Mouse (Mus musculus) heart, adult 18-20 months (tissue): ENCODE results near the gene Wnt3a. TPM values are rescaled to one million over a fixed set of nuclear protein-coding genes. Genes with fewer than 3 reads are reported as not detected.
"Not testable (repeated sequence)": the region's sequence is repeated elsewhere in the genome, so short reads cannot be mapped to it uniquely, and the experiment has no call there.

Experiments
- DNase-seq, 2 experiments: peaks; one replicate each; pipeline ENCODE4 v3.0.0; 2021 to 2022; ENCODE audit warnings: mixed read lengths in 1 of 2
- total RNA-seq, 2 experiments: library from RNA; stranded (reverse); gene quantifications; 2 replicates each; pipeline ENCODE4 v1.2.3; 2021

Gene Wnt3a
- total RNA-seq, 2 experiments from 2014 or later: not detected

DNA sequence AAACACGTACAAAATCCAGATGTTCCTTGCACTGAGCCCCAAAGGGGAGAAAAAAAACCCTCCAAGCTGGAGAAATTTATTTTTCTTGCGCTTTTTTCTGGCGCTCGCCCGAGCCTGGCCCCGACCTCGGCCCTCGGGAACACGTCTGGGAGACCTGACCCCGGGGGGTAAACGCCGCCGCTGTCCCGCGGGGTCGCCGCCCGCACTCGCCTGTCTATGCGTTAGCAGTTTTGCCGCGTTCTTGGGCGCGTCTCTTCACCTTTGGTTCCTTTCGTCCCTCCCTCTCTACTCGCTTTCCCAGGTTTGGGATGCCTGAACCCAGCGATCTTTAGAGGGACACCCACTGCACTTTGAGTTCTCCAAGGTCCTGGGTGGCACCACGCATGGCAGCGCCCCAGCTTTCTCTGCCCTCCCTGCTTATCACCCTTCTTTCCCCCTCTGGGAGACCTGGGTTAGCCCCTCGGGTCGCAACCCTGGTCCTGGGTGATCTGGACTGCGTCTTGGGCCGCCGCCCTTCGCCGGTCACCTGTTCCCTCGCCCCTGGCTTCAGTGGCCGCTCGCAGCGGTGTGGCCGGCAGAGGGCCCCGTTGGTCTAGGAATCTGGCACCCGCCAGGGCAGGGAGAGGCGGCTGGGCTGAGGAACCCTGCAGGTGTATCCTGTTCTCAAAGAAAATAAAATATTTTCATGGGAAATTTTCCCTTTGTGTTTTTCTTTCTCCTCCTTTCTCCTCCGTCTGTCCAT is 17.0 kb upstream of the Wnt3a start:
- peak; percentile 86 to 91 for DNase-seq

DNA sequence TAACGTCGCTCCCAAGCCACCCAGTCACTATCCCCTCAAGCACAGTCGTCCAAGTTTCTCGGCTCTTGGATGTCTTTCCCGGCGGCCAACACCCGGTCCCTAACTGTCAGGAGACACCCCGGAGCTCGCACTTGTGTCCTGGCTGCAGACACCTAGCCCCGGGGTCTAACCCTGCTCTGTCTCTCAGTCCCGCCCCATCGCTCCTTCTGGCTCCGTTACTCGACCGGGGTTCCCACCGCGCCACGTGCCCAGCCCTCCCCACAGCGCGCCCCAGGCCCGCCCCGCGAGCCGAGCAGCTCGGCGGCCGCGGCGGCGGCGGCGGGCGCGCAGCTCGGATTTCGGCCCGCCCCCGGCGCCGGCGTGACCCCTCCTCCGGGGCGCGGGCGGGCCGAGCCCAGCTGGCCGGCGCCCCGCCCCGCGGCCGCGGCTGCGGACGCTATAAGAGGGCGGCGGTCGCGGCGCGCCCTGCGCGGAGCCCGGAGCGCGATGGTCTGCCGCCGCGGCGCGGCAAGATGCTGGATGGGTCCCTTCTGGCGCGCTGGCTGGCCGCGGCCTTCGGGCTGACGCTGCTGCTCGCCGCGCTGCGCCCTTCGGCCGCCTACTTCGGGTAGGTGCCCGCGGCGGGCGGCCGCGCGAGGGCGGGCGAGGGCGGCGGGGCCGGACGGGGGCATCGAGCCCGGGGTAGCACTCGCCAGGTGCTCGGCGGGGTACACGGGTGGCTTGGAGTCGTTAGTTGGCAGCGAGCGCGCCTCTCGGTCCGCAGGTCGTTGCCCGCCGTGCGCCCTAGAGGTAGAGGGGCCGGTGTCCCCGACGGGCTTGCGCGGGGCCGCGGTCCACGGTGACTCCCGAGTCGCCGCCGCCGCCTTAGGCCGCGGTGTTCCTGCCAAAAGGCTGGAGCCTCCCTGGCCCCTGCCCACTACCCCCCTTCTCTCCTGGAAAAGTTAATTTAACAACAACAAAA is 16.2 kb upstream of the Wnt3a start, which contains the start of gene Wnt9a:
Gene Wnt9a (plus strand): TSS at position 468 of the 961 bp plus-strand sequence.
- peak; percentile 78 to 79 for DNase-seq

DNA sequence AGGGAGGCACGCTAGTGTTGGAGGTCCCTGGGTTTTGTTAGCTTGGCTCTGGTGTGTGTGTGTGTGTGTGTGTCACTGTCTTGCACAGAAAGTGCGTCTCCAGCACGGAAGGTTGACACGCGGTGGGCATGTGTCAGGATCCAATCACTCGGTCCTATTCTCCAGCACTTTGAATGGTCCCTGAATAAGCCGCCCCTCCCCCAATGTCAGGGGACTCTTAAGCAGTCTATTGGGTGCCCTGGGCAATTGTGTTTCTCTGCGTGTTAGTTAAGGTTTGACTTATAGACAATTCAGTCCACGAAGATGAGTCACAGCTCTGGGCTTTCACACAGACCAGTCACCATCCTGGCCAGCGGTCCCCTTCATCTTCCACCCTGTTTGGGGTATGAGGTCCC is 15.3 kb upstream of the Wnt3a start:
- peak in 1 of 2 experiments; percentile 38 for DNase-seq

DNA sequence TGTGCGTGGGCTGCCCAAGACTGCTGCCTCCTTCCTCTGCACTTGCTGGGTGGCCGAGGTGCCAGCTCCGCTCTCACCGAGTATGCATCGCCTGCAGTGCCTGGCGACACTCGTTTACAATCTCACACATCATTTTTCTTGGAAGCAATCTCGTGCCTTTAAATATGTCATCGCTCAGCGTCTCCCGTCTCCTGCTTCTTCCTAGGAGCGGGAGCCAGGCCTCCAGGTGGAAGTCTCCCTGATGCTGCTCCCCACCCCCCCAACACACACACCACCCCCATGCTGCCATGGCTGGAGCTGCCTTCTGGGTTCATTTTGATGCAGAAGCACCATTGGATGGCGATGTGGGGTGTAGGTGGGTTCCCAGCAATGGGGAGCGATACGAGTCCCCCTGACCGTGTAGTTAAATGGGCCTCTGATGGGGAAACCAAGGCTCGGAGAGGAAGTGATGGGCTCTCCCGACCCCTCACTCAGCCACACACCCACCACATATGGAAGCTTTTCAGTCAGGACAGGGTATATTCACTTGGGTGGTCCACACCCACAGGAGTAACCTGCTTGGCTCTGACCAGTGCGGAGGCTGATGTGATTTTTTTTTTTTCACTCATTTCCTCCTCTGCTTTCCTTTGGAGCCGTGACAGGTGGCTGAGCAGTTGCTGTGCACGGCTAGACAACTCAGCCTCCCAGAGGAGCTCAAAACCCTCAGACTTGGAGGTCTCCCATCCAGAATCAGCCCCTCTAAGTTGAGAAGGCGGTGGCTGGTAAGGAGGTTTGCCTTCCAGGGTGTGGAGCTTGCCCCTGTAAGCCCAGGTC is 14.7 kb upstream of the Wnt3a start:
- DNase-seq: no peak

DNA sequence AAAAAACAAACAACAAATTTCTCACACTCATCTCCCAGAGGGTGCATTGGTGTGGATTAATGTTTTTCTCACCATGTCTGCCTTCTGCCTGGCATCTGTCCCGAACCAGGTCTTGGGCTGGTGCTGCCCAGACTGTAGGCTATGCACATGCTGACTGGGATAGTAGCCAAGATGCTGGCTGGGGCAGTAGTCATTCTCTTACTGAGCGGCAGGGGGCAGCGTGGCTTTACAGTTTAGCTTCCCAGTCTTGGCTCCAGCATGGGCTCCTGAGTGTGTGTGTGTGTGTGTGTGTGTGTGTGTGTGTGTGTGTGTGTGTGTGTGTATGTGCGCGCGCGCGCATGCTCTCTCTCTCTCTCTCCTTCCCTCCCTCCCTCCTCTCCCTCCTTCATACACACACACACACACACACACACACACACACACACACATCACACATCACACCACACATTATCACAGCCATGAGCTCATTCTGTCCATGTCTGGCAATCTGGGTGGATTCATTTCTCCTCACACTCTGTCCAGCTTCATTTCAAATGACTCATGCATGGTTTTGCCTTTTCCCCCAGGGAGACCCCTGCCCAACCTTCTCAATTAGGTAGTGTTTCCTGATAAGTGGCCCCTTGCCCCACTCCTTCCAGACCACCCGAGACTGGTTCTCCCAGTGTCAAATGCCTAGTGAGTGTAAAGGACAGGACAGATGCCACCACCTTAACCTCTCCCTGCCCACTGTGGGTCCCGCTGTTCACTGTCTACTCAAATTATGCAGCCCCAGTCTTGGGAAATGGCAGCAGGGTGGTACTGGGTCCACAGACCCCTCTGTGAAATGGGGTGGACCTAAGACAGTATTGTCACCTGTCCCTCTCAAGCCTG is 12.4 kb upstream of the Wnt3a start:
- DNase-seq: peak; percentile 85 to 90

DNA sequence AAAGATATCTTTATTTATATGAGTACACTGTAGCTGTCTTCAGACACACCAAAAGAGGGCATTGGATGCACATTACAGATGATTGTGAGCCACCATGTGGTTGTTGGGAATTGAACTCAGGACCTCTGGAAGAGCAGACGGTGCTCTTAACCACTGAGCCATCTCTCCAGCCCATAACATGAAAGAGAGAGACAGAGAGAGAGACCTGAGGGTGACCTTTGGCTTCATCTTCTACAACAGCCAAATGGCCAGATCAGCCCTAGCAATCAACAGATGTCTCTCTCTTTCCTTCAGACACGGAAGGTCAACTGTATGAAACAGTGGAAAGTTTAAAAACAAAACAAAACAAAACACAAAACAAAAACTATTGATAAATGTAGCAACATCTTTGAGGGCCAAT is 10.5 kb upstream of the Wnt3a start:
- DNase-seq: not testable (repeated sequence)

DNA sequence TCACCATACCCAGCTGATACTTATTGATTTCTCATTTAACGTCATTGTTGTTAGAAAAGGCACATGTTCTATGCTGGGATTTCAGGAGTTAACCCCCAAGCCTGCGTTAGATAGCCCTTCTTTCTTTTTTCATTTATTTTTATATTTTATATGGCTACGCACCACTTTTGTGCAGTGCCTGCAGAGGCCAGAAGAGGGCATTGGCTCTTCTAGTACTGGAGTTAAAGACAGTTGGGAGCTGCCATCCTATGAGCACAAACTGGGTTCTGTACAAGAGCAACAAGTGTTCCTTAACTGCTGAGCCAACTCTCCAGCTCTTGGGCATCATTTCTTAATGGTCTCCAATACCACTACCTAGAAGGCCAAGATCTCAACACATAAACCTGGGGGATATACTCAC is 9.6 kb upstream of the Wnt3a start:
- DNase-seq: peak in 1 of 2 experiments; percentile 54

DNA sequence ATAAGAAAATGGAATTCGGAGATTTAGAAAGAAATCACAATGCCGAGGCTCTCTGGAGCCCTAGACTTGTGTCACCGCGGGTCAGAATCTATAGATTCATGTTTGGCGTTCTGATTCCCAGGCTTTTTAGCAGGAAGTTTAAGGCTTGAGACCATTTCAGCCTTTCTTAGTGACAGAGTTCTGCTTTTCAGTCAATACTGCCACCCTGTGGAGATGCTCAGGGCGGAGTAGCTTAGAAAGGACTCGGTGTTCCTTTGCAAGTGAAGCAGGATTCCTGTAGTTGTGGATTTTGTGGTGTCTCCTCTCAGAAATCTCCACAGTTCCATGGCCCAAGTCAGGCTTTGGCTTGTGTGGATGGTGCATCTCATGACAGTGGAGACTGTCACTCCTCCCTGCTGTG is 7.4 kb upstream of the Wnt3a start:
- peak in 1 of 2 experiments; percentile 59 for DNase-seq

DNA sequence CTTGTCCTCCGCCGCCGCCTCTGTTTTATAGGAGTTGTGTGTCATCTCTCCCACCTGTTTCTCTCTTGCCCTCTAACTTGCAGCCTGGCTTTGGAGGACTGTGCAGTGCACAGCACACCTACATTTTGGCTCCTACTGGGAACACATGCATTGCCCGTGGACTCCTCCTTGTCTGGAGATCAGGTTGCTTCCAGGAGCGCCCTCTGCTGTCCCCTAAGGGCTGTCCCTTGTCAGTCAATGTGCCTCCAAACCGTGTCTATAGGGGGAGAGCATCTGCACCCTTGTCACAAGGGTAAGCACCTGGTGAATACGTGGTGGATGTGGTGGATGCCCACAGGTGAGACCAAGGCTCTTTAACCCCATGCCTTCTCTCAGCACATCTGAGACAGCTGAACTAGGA is 3.1 kb upstream of the Wnt3a start:
- DNase-seq: peak; percentile 48 to 71

DNA sequence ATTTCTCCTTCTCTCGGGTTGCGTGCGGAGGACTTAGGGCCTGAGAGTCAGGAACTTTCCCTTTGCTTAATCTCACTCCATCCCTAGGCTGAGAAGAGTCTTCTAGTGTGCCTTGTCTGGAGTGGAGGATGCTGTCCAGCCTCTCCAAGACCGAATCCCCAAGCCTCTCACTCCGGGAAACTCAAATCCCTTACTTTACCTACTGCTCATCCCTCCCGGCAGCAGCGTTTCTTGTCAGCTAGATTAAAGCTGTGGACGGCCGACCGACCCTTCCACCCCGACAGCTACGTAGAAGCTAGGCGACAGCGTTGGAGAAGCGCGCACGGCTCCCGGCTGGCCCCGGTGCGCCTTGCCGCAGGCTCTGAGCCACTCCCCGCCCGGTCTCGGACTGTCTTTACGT is 846 bp downstream of the Wnt3a start:
- DNase-seq: no peak

DNA sequence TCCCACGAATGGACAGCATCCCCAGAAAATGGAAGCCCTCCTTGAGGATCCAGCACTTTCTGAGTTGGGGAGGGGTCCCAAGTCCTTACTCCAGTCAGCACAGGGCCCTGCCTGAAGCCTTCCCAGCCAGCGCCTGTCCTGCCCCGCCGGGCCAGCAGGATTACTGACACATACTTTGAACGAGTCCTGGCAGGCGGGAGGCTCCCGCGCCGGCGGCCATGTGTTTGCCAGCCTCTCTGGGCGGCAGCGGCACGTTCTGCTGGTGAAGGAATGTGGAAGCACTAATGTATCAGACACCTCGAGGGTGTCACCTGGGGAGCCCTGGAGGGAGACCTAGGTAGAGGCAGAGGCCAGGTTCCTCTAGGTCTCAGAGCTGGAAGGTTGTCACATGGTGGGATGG is 6.4 kb downstream of the Wnt3a start:
- no peak for DNase-seq

DNA sequence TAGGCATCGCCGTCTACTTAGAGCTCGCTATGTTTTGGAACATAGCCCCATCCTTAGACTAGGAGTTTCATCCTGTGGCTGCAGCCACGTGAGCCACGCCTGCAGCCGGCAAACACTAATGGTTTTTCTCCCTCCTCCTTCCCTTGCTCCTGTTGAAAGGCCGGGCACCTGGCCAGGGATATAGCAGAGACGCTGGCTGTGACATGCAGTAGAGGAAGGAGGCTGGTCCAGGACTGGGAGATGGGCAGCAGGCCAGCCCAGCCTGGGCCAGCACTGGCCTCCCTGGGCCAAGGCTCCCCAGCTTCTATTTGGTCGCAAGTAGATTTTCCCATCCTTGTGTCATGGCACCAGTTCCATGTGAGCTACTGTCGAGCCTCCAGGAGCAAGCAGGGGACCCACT is 7.6 kb downstream of the Wnt3a start:
- DNase-seq: peak; percentile 77 to 79

DNA sequence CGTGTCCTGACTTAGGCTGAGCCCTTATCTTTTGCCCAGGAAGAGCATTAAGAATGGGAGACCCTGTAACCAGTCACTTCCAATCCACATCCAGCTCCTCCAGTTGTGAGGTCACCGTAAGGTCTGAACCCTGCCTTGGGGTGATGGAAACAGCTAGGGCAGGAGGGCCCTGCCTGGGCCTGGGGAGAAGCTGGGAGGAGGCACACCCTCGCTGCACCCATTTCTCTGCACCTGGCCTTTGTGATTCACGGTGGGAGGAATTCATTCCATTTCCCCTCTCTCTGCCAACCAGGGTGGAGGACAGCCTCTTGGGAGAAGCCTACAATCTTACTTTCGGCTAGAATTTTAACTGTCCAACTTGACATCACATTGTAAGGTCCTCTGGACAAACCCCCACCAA is 8.4 kb downstream of the Wnt3a start:
- DNase-seq: no peak

DNA sequence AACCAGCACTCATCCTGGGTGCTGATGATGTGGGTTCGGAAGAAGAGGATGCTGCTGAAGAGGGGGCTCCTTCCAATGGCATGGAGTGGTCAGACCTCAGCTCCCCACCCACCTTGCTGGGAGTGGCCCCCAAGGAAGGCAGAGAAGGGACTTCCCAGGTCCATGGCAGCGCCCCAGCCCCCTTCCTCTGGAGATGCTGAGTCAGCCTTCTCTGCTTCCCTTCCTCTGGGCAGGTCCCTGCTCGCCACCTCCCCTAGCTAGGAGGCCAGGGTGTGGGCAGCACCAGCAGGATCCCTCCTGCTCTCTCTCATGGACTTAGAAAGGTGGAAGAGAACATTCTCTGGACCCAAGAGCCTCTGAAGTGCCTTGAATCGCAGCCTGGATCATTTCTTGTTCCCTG is 12.5 kb downstream of the Wnt3a start:
- DNase-seq: no peak

DNA sequence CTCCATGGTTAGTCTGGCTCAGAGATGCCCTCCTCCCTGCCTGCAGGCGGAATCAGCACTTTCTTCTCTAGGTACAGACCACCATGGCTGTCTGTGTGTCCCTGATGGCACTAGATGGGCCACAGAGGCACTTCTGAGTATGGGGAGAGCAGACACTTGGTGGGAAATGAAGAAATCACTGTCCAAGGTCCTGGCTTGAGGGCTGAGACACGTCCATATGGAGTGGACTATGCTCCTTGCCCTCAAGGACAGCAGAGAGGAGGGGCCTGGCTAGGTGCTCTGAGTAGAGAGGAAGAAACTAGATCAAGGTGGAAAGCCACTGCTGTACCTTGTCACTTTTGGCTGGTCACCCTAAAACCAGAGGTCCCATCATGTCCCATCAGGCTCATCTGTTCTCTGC is 13.7 kb downstream of the Wnt3a start:
- DNase-seq: no peak

DNA sequence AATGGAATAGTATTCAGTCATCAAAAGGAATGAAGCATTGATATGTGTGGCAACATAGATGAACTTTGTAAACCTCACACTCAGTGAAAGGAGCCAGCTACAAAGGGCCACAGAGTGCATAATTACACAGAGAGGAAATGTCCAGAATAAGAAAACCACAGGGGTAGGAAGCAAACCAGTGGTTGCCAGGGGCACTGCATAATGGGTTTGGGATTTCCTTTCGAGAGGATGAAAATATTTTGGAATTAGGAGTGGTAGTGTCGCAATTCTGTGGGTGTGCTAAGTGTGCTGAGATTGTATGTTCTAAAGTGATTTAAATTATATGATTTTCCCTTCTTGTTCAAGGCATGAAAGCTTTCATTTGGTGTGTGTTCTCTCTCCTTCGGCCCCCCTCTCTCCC is 16.4 kb downstream of the Wnt3a start:
- no peak for DNase-seq

DNA sequence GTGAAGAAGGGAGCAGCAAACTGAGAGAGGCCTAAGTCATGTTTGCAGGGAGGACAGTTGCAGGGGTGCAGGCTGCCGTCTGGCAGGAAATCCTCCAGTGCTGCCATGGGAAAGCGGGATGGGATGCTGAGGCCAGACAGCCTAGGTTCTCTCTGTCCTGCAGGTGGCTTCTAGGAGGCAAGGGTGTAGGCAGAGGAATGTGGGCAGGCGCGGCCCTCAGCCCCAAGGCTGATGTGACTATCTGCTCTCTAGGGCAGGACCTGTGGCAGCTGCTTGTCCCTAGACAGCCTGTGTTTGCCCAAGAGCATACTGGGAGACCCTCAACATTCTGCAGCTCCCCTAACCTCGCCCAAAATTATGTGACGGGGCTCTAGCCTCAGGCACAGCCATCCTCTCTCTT is 23.8 kb downstream of the Wnt3a start:
- no peak for DNase-seq

DNA sequence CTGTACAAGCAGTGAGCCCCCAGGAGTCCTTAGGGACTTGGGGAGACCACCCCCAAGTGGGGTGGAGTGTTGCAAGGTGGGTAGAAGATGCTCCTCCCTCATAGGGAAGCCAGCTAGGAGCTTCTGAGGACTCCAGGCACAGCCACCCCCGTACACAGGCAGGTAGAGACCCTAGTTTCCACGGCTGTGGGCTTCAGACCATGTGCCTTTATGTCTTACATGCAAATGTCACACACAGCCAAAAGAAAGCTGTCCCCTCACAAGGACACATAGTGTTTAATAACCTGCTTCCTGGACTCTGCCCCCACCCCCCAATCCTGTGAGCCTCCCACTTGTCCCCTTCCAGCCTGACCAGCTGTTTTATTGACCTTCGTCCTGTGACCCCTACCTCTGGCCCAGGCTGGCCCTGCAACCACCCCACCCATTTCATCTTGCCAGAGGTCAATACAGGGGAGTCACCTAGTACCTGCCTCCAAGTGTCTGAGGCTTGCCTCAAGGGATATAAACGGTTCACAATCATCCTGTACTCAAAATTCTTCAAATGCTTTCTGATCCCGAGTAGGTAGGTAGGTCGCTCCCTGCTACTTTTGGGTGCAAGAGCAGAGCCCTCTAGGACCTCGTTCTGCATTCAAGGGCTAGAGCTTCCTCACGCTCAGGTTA is 25.3 kb downstream of the Wnt3a start:
- no peak for DNase-seq

DNA sequence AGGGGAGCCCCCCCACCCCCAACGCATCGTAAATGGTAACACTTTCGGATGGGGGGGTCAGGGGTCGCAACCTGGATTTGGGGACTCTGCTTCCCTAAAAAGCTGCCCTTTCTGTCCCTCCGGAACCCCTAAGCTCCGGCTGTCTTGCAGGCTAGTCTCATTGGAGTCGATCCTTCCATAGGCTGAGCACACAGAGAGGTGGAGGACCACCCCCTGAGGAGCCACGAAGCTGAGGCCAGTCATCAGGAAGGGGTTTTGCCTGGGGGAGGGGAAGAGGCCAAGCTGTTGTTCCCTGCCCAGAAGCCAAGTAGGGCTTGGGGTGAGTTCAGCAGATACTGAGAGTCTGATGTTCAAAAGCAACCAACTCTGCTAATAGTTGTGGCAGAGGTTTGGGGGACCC is 26.0 kb downstream of the Wnt3a start:
- no peak for DNase-seq

DNA sequence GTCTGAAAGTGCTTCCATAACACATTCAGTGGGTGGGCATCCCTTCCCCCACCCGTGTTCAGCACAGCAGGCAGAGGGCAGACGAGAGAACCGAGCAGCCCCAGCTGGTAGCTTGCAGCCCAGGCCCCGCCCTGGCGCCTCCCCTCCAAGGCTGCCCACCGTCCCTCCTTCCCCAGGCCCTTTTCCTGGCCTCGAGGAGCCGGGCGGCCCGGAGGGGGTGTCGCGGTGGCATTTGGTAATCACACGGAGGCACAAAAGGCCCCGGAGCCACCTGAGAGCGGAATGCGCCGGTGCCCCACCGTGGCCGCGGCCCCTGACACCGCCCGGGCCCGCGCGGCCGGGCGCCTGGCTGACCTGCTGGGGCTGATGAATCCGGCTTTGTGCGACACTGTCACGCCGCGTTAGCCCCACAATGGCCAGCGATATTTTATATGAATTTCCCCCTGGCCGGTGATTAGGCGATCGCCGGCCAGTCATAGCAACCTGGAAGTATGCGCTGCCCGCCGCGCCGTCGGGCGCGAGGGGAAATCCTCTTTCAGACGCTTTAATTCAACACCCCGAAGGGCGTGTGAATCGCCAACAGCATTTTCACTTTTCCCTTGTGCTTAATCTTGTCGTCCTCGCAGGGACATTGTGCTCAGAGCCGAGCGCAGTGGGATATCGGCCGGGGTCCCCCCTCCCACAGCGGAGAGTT is 26.5 kb downstream of the Wnt3a start:
- DNase-seq: peak; percentile 5 to 20
